In the genomic region with DNA sequence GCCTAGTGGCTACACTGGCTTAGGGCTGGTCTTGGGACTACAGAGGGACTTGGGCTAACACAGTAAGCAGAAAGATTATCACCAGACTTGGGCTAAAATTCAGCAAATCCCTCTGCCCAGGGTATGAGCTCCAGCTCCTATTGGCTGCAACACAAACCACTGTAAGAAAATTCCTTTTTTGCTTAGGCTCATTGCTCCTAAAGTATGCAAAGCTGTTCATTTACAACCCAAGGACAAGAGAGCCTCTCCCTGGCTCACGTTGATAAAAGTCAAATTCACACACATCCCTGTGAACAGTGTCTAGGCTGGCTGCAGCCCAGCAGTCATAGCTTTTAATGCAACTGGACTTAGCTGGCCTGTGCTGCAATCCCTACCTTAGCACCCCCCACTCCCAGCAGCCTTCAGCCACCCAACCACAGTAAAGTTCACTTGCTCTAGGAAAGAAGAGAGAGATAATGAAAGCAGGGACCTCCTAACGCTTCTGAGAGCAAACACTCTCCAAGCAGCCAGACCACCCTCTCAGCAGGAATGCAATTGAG, we compare ENCODE assay signal across 35 mouse cellular contexts.
DNase-seq lines count a peak whose midpoint lies in the region; ATAC-seq and TF ChIP-seq lines count a peak whose summit lies in the region.
"Had no signal": no experiment of that assay in that cellular context is flagged by ENCODE, and none has a peak within 500 bp of the region (broad histone marks: within the 10 kb centered on the region; RNA-seq: fewer than 3 reads in every experiment).

No protein-coding gene starts in this region.

- no peak overlapping the region for H3K9ac ChIP-seq in embryonic facial prominence, embryonic 14.5 days (ENCODE audit: low read depth, low read length)
- no peak overlapping the region for H3K9ac ChIP-seq in limb, embryonic 12.5 days (replicated peaks)
- H3K9ac ChIP-seq in kidney, postnatal 0 days (ENCODE audit: low read depth, low read length) = no peak overlapping the region
- no peak overlapping the region for H3K9ac ChIP-seq in limb, embryonic 14.5 days (ENCODE audit: low read depth, low read length, severe bottlenecking)
- H3K9ac ChIP-seq in forebrain, postnatal 0 days = no peak overlapping the region
- H3K9ac ChIP-seq: embryonic facial prominence, embryonic 13.5 days; heart, embryonic 15.5 days; hindbrain, embryonic 12.5 days; intestine, embryonic 15.5 days; liver, embryonic 14.5 days; neural tube, embryonic 12.5 days had no signal

- H3K27ac ChIP-seq in embryonic facial prominence, embryonic 14.5 days (replicated peaks; ENCODE audit: low read depth, low read length) = no peak overlapping the region
- H3K27ac ChIP-seq in embryonic facial prominence, embryonic 10.5 days (replicated peaks) = no peak overlapping the region; the same call in 1 of the 2 replicates
- H3K27ac ChIP-seq in limb, embryonic 12.5 days = 0 out of 2 replicates have a peak overlapping the region, but pooled peaks have one; percentile 25
- no peak overlapping the region for H3K27ac ChIP-seq in limb, embryonic 10.5 days
- no peak overlapping the region for H3K27ac ChIP-seq in kidney, postnatal 0 days
- no peak overlapping the region for H3K27ac ChIP-seq in limb, embryonic 14.5 days (replicated peaks; ENCODE audit: low read depth, low read length)
- no peak overlapping the region for H3K27ac ChIP-seq in forebrain, postnatal 0 days (ENCODE audit: low read depth, low read length)
- H3K27ac ChIP-seq: embryonic facial prominence, embryonic 13.5 days; heart, embryonic 10.5 days; heart, embryonic 15.5 days; hindbrain, embryonic 12.5 days; hindbrain, postnatal 0 days; intestine, embryonic 15.5 days; left cerebral cortex, adult 2 months; liver, embryonic 14.5 days; midbrain, embryonic 10.5 days; neural tube, embryonic 12.5 days had no signal

- H3K27me3 ChIP-seq in embryonic facial prominence, embryonic 14.5 days (replicated peaks; ENCODE audit: control insufficient read depth, insufficient read depth, low read length) = no peaks in the 10 kb centered on the region
- no peaks in the 10 kb centered on the region for H3K27me3 ChIP-seq in embryonic facial prominence, embryonic 10.5 days (replicated peaks; ENCODE audit: low read depth, poor library complexity, severe bottlenecking)
- no peaks in the 10 kb centered on the region for H3K27me3 ChIP-seq in limb, embryonic 12.5 days
- no peaks in the 10 kb centered on the region for H3K27me3 ChIP-seq in limb, embryonic 10.5 days (ENCODE audit: low read depth, poor library complexity, severe bottlenecking)
- H3K27me3 ChIP-seq in kidney, postnatal 0 days (ENCODE audit: insufficient read depth, low read length) = no peaks in the 10 kb centered on the region
- H3K27me3 ChIP-seq in limb, embryonic 14.5 days (ENCODE audit: control insufficient read depth, insufficient read depth, low read length) = no peaks in the 10 kb centered on the region
- H3K27me3 ChIP-seq in forebrain, postnatal 0 days (ENCODE audit: insufficient read depth, low read length) = no peaks in the 10 kb centered on the region
- H3K27me3 ChIP-seq: CH12.LX; embryonic facial prominence, embryonic 13.5 days; heart, embryonic 15.5 days; hindbrain, embryonic 12.5 days; intestine, embryonic 15.5 days; neural tube, embryonic 12.5 days had no signal

- peaks cover 8% of the 10 kb centered on the region; the same call in 1 of the 2 replicates for H3K4me1 ChIP-seq in embryonic facial prominence, embryonic 14.5 days (ENCODE audit: control insufficient read depth, insufficient read depth, low read length)
- H3K4me1 ChIP-seq in embryonic facial prominence, embryonic 10.5 days = peaks cover 5% of the 10 kb centered on the region; the same call in 1 of the 2 replicates
- 0 out of 2 replicates have a peak, but pooled peaks cover 9% of the 10 kb centered on the region for H3K4me1 ChIP-seq in limb, embryonic 12.5 days (replicated peaks)
- no peaks in the 10 kb centered on the region for H3K4me1 ChIP-seq in limb, embryonic 10.5 days
- H3K4me1 ChIP-seq in kidney, postnatal 0 days (replicated peaks; ENCODE audit: insufficient read depth, low read length) = no peaks in the 10 kb centered on the region; the same call in 1 of the 2 replicates
- peaks cover 12% of the 10 kb centered on the region for H3K4me1 ChIP-seq in limb, embryonic 14.5 days (ENCODE audit: control insufficient read depth, insufficient read depth, low read length)
- H3K4me1 ChIP-seq in forebrain, postnatal 0 days (ENCODE audit: insufficient read depth) = no peaks in the 10 kb centered on the region
- H3K4me1 ChIP-seq: hindbrain, embryonic 12.5 days; intestine, embryonic 15.5 days; midbrain, embryonic 10.5 days; neural tube, embryonic 12.5 days had no signal

- H3K36me3 ChIP-seq in embryonic facial prominence, embryonic 14.5 days (ENCODE audit: control insufficient read depth, insufficient read depth, low read length) = no peaks in the 10 kb centered on the region
- H3K36me3 ChIP-seq in embryonic facial prominence, embryonic 10.5 days (replicated peaks) = no peaks in the 10 kb centered on the region
- H3K36me3 ChIP-seq in limb, embryonic 12.5 days = no peaks in the 10 kb centered on the region
- H3K36me3 ChIP-seq in limb, embryonic 10.5 days = no peaks in the 10 kb centered on the region
- H3K36me3 ChIP-seq in kidney, postnatal 0 days (ENCODE audit: insufficient read depth, low read length) = no peaks in the 10 kb centered on the region
- H3K36me3 ChIP-seq in limb, embryonic 14.5 days (ENCODE audit: control insufficient read depth, insufficient read depth, low read length) = no peaks in the 10 kb centered on the region
- no peaks in the 10 kb centered on the region for H3K36me3 ChIP-seq in forebrain, postnatal 0 days (ENCODE audit: insufficient read depth)
- H3K36me3 ChIP-seq: embryonic facial prominence, embryonic 13.5 days; G1E; heart, embryonic 10.5 days; heart, embryonic 15.5 days; hindbrain, embryonic 12.5 days; intestine, embryonic 15.5 days; midbrain, embryonic 10.5 days; neural tube, embryonic 12.5 days had no signal

- no peak for TF ChIP-seq POLR2A in limb, embryonic 14.5 days (IDR thresholded peaks at IDR 0.05; ENCODE audit: borderline replicate concordance, extremely low read depth, insufficient read depth, insufficient read length)

- 0 out of 2 replicates have a peak, but pooled peaks have one; percentile 22 for ATAC-seq in embryonic facial prominence, embryonic 14.5 days (ENCODE audit: low read depth)
- ATAC-seq in limb, embryonic 12.5 days (ENCODE audit: insufficient number of reproducible peaks, insufficient read depth, low FRiP score, low TSS enrichment, low read depth) = no peak
- ATAC-seq in kidney, postnatal 0 days (replicated peaks; ENCODE audit: low FRiP score, low read depth) = no peak; the same call in 1 of the 2 replicates
- peak; percentile 71 for ATAC-seq in limb, embryonic 14.5 days (ENCODE audit: low FRiP score, low read depth)
- ATAC-seq in forebrain, postnatal 0 days = no peak
- ATAC-seq: forebrain, embryonic 16.5 days; hindbrain, postnatal 0 days; intestine, embryonic 15.5 days; midbrain, embryonic 16.5 days had no signal

- no peak overlapping the region for H3K4me2 ChIP-seq in embryonic facial prominence, embryonic 14.5 days (ENCODE audit: low read depth, low read length)
- no peak overlapping the region for H3K4me2 ChIP-seq in limb, embryonic 12.5 days
- H3K4me2 ChIP-seq in kidney, postnatal 0 days (ENCODE audit: low read length) = no peak overlapping the region
- H3K4me2 ChIP-seq in limb, embryonic 14.5 days (replicated peaks; ENCODE audit: low read depth, low read length, severe bottlenecking) = no peak overlapping the region
- H3K4me2 ChIP-seq in forebrain, postnatal 0 days (ENCODE audit: low read depth) = no peak overlapping the region
- H3K4me2 ChIP-seq: embryonic facial prominence, embryonic 13.5 days; heart, embryonic 15.5 days; hindbrain, embryonic 12.5 days; intestine, embryonic 15.5 days; neural tube, embryonic 12.5 days had no signal

- TF ChIP-seq CTCF in kidney, postnatal 0 days (IDR thresholded peaks at IDR 0.05; ENCODE audit: low read depth) = no peak
- no peak for TF ChIP-seq CTCF in forebrain, postnatal 0 days (IDR thresholded peaks at IDR 0.05; ENCODE audit: low read depth)

- peaks cover 4% of the 10 kb centered on the region; the same call in 1 of the 2 replicates for H3K9me3 ChIP-seq in embryonic facial prominence, embryonic 14.5 days (ENCODE audit: control insufficient read depth, low read length)
- H3K9me3 ChIP-seq in embryonic facial prominence, embryonic 10.5 days = 0 out of 2 replicates have a peak, but pooled peaks cover 4% of the 10 kb centered on the region
- H3K9me3 ChIP-seq in limb, embryonic 12.5 days = no peaks in the 10 kb centered on the region
- H3K9me3 ChIP-seq in limb, embryonic 10.5 days (replicated peaks) = no peaks in the 10 kb centered on the region
- H3K9me3 ChIP-seq in kidney, postnatal 0 days (replicated peaks; ENCODE audit: low read length) = no peaks in the 10 kb centered on the region
- no peaks in the 10 kb centered on the region for H3K9me3 ChIP-seq in limb, embryonic 14.5 days (ENCODE audit: control insufficient read depth, low read length)
- no peaks in the 10 kb centered on the region for H3K9me3 ChIP-seq in forebrain, postnatal 0 days (ENCODE audit: low read length)
- H3K9me3 ChIP-seq: embryonic facial prominence, embryonic 13.5 days; heart, embryonic 10.5 days; heart, embryonic 15.5 days; hindbrain, embryonic 12.5 days; intestine, embryonic 15.5 days; midbrain, embryonic 10.5 days; neural tube, embryonic 12.5 days had no signal

- WGBS in embryonic facial prominence, embryonic 14.5 days = 20% methylated on average over 2 of the region's 2 CpGs
- WGBS in embryonic facial prominence, embryonic 10.5 days = 54% methylated on average over 2 of the region's 2 CpGs
- WGBS in limb, embryonic 12.5 days = 40% methylated on average over 2 of the region's 2 CpGs
- 47% methylated on average over 2 of the region's 2 CpGs for WGBS in limb, embryonic 10.5 days
- WGBS in kidney, postnatal 0 days = 21% methylated on average over 2 of the region's 2 CpGs
- 23% methylated on average over 2 of the region's 2 CpGs for WGBS in limb, embryonic 14.5 days
- 35% methylated on average over 2 of the region's 2 CpGs for WGBS in forebrain, postnatal 0 days

- H3K4me3 ChIP-seq in embryonic facial prominence, embryonic 14.5 days (ENCODE audit: low read depth, low read length) = no peak overlapping the region
- no peak overlapping the region for H3K4me3 ChIP-seq in embryonic facial prominence, embryonic 10.5 days
- no peak overlapping the region for H3K4me3 ChIP-seq in limb, embryonic 12.5 days (replicated peaks)
- no peak overlapping the region for H3K4me3 ChIP-seq in limb, embryonic 10.5 days
- H3K4me3 ChIP-seq in kidney, postnatal 0 days (replicated peaks; ENCODE audit: low read depth, low read length) = no peak overlapping the region
- H3K4me3 ChIP-seq in limb, embryonic 14.5 days (replicated peaks; ENCODE audit: low read length) = no peak overlapping the region
- no peak overlapping the region for H3K4me3 ChIP-seq in forebrain, postnatal 0 days (ENCODE audit: low read depth, low read length)
- H3K4me3 ChIP-seq: embryonic facial prominence, embryonic 13.5 days; erythroblast, embryonic 14.5 days; heart, embryonic 10.5 days; heart, embryonic 15.5 days; hindbrain, embryonic 12.5 days; intestine, embryonic 15.5 days; left cerebral cortex, adult 2 months; midbrain, embryonic 10.5 days; myocyte; neural tube, embryonic 12.5 days had no signal

- DNase-seq in embryonic facial prominence, embryonic 14.5 days (ENCODE audit: low spot score) = peak; percentile 49
- no peak for DNase-seq in embryonic facial prominence, embryonic 10.5 days (ENCODE audit: low spot score)
- no peak for DNase-seq in limb, embryonic 10.5 days (ENCODE audit: low spot score)
- DNase-seq in kidney, postnatal 0 days (ENCODE audit: low spot score) = peak; percentile 62
- peak; percentile 24 for DNase-seq in limb, embryonic 14.5 days (ENCODE audit: low spot score)
- no peak for DNase-seq in forebrain, postnatal 0 days
- DNase-seq in ovary, postnatal 14 days (ENCODE audit: low spot score) = no peak
- DNase-seq: adrenal gland, postnatal 25 days; cerebellum, adult 11-12 months; cerebellum, adult 9-11 months; embryo, embryonic 11 days; gastrocnemius, postnatal 14 days; liver; lung, adult 2 months; lung, postnatal 14 days; right cerebral cortex, postnatal 4 days; thymus, adult 2 months; thymus, postnatal 36 days had no signal

Comparison
In these comparisons a context has a peak if more than half of its experiments do, and no peak if none do; other contexts are left out.
1. ATAC-seq: peak in embryonic facial prominence, embryonic 14.5 days (single experiment) and limb, embryonic 14.5 days (single experiment); none in limb, embryonic 12.5 days (single experiment), kidney, postnatal 0 days (single experiment) and forebrain, postnatal 0 days (single experiment).
2. DNase-seq: peak in embryonic facial prominence, embryonic 14.5 days (single experiment), kidney, postnatal 0 days (single experiment) and limb, embryonic 14.5 days (single experiment); none in embryonic facial prominence, embryonic 10.5 days (single experiment), limb, embryonic 10.5 days (single experiment), forebrain, postnatal 0 days (single experiment) and ovary, postnatal 14 days (single experiment).